Mouse (Mus musculus): ENCODE data around the gene Rgn. TPM values are rescaled to one million over a fixed set of nuclear protein-coding genes. Genes with fewer than 3 reads are reported as not detected.

The Rgn gene
- polyA plus RNA-seq, 1 experiment from 2014 or later = 0.45 TPM

- no peak overlapping the region for H3K9ac ChIP-seq
- H3K4me1 ChIP-seq (replicated peaks) = no peaks in the 10 kb centered on the region
- no peak overlapping the region for H3K27ac ChIP-seq (replicated peaks)
- H3K4me3 ChIP-seq = no peak overlapping the region
- WGBS = 87% methylated on average over 9 of the region's 9 CpGs
- no peak for ATAC-seq (ENCODE audit: low FRiP score, low read depth)
- no peaks in the 10 kb centered on the region for H3K9me3 ChIP-seq
- H3K36me3 ChIP-seq = no peaks in the 10 kb centered on the region
- H3K4me2 ChIP-seq = no peak overlapping the region
- H3K27me3 ChIP-seq = no peaks in the 10 kb centered on the region
Measured at GRCm38 (mm10) chrX:20572683-20573082, 23.1 kb downstream of the Rgn start.

- Histone ChIP-seq H3K36me3 (no peaks in the 10 kb centered on the region), H3K4me1 (replicated peaks) (no peaks in the 10 kb centered on the region), H3K27me3 (no peaks in the 10 kb centered on the region), H3K27ac (replicated peaks) (no peak overlapping the region), H3K4me2 (no peak overlapping the region), H3K9me3 (no peaks in the 10 kb centered on the region), H3K4me3 (no peak overlapping the region), H3K9ac (no peak overlapping the region)
- whole genome bisulfite sequencing = 86% methylated on average over 4 of the region's 4 CpGs
- ATAC-seq (ENCODE audit: low FRiP score, low read depth) = no peak
Measured at GRCm38 (mm10) chrX:20573927-20574326, 24.3 kb downstream of the Rgn start.

- H3K4me1 ChIP-seq (replicated peaks) = no peaks in the 10 kb centered on the region
- ATAC-seq (ENCODE audit: low FRiP score, low read depth) = no peak
- no peaks in the 10 kb centered on the region for H3K36me3 ChIP-seq
- no peaks in the 10 kb centered on the region for H3K27me3 ChIP-seq
- H3K9ac ChIP-seq = no peak overlapping the region
- H3K4me2 ChIP-seq = no peak overlapping the region
- no peaks in the 10 kb centered on the region for H3K9me3 ChIP-seq
- no peak overlapping the region for H3K4me3 ChIP-seq
- WGBS = 29% methylated on average over 4 of the region's 4 CpGs
- no peak overlapping the region for H3K27ac ChIP-seq (replicated peaks)
Measured at GRCm38 (mm10) chrX:20587968-20588367, 38.4 kb downstream of the Rgn start.

GRCm38 (mm10) chrX:20608500-20608899, 58.9 kb downstream of the Rgn start:
- no peak overlapping the region for H3K4me2 ChIP-seq
- no peaks in the 10 kb centered on the region for H3K4me1 ChIP-seq (replicated peaks)
- WGBS = 89% methylated on average over 4 of the region's 4 CpGs
- ATAC-seq (ENCODE audit: low FRiP score, low read depth) = no peak
- no peak overlapping the region for H3K4me3 ChIP-seq
- no peaks in the 10 kb centered on the region for H3K36me3 ChIP-seq
- no peaks in the 10 kb centered on the region for H3K27me3 ChIP-seq
- no peaks in the 10 kb centered on the region for H3K9me3 ChIP-seq
- H3K27ac ChIP-seq (replicated peaks) = no peak overlapping the region
- no peak overlapping the region for H3K9ac ChIP-seq

Other genes starting within 250 kb of the Rgn start
- 15.5 and 15.9 TPM in 2 replicates for gene Rp2, start 185.3 kb upstream of the Rgn start, polyA plus RNA-seq (2015; fragmentation: Nextera tagmentation; extraction: Ambion mirVana)
- 5.0 and 5.1 TPM in 2 replicates for gene Jade3, start 124.1 kb upstream of the Rgn start, polyA plus RNA-seq (2015; fragmentation: Nextera tagmentation; extraction: Ambion mirVana)
- 57.1 and 57.4 TPM in 2 replicates for gene Rbm10, start 67.7 kb downstream of the Rgn start, polyA plus RNA-seq (2015; fragmentation: Nextera tagmentation; extraction: Ambion mirVana)
- gene Ndufb11, start 67.8 kb downstream of the Rgn start, polyA plus RNA-seq (2015; fragmentation: Nextera tagmentation; extraction: Ambion mirVana) = 217 and 228 TPM in 2 replicates
- gene Uba1, start 108.5 kb downstream of the Rgn start, polyA plus RNA-seq (2015; fragmentation: Nextera tagmentation; extraction: Ambion mirVana) = 350 and 364 TPM in 2 replicates
- gene Cdk16, start 138.2 kb downstream of the Rgn start, polyA plus RNA-seq (2015; fragmentation: Nextera tagmentation; extraction: Ambion mirVana) = 159 and 183 TPM in 2 replicates
- gene Usp11, start 154.1 kb downstream of the Rgn start, polyA plus RNA-seq (2015; fragmentation: Nextera tagmentation; extraction: Ambion mirVana) = 92.1 and 96.5 TPM in 2 replicates
- gene Araf, start 248.0 kb downstream of the Rgn start, polyA plus RNA-seq (2015; fragmentation: Nextera tagmentation; extraction: Ambion mirVana) = 348 and 366 TPM in 2 replicates